Mouse (Mus musculus) embryo, embryonic 11.5 days (tissue): Measurements from ENCODE around the gene N4bp2l2.

Experiments used
- DNase-seq: peaks from one replicate; pipeline ENCODE4 v3.0.0-alpha.2; 2012; ENCODE audit warnings: low read depth, low spot score

The N4bp2l2 gene

GRCm38 (mm10) chr5:150597088-150597487 is 68.9 kb downstream of the N4bp2l2 start, which contains the start of gene N4bp2l1:
Gene N4bp2l1 (minus strand): TSS chr5:150597188.
- no peak for DNase-seq

DNA sequence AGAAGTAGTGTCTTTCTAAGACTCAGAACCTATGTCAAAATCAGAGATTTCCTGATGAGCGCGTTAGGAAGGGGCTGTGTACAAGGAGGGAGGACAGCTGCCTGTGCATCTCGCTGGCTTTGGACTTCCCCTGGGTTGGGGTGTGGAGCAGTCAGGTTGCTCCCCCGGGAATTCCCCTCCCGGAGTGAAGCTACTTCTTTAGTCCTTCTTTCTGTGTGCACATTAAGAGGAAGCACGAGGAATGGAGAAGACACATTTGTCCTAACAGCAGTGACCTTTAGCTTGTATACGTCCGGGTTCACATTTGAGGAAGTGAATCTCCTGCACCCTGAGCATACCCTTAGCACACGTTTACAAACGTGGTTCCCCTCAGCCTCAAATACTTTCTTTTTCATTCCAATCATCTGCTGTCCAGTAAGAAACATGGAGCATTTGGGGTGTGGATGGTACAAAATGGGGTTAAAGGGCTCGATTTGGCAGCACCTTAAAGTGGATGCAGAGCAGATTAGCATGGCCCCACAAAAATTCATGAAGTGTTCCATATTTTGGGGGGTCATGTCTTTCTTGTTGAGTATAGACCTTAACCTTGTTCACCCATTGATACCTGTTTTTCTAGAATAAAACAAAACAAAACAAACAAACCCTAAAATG is 70.5 kb downstream of the N4bp2l2 start:
- DNase-seq: no peak

DNA sequence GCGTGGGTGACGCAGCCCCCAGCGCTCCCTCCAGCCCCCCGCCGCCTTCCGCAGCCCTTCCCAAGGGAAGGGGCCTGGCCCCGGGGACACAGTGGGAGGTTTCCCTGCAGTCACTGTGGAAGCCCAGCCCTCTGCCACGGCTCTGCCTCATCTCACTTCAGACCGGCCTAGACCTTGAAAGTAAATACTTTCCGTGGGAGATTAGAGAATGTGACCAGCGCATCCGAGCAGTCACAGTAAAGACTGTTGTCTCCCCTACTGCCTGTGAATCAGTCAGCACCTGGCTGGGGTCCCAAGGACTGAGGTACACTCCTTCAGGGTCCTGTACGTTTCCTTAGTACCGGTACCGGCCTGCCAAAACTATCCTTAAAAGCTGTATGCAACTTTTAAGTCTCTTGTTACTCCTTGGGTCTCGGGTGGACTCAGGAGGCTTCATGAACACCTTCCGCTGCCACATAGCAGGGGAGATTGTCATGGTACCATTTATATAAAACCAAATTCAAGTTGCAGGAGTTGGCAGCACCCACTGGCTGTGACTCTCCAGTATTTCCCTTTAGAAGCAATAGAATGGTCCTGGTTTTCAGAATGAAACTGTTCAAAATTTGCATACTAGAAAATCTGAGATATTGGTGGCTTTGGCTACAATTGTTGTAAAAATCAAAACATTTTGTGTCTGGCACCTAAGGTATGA is 71.2 kb downstream of the N4bp2l2 start:
- no peak for DNase-seq

DNA sequence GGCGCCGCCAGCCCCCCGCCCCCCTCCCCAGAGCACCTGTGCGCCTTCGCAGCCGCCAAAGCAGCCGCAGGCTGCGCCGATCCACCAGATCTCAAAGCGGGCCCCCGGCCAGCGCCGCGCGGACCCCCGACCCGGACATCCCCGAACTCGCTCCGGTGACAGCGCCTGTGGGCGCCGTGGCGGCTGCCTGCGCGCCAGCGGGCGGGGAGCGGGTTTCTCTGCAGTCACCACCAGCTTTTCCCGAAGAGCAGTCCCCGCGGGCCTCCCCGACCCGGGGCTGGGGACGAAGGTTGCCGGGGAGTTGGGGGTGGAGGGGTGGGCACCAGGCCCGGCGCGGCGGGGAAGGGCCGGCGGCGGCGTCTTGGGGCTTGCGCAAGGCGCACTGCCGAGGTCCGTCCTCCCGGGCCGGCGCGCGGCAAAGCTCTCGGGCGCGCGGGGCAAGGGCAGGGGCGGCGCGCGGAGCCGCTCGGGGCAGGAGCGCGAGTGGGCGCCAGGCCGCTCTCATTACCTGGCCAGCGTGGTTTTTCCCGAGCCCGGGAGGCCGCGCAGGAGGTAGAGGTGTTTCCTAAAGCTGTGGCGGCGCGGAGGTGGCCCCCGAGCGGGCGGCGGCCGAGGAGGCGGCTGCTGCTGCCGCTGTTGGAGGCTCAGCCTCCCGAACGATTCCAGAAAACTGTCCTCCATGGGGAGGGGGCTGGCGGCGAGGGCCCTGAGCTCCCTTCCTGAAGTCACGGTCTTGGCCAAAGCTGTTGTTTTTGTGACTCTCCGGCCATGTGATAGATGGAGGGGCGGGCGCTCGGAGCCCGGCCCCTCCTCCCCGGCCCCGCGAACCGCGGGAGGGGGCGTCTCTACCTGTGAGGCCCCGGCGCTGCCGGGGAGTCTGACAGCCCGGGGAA is 72.0 kb downstream of the N4bp2l2 start:
- no peak for DNase-seq

- no peak for DNase-seq
Observed at GRCm38 (mm10) chr5:150592904-150593755, 72.9 kb downstream of the N4bp2l2 start.

GRCm38 (mm10) chr5:150592186-150592903 is 73.6 kb downstream of the N4bp2l2 start:
- no peak for DNase-seq

DNA sequence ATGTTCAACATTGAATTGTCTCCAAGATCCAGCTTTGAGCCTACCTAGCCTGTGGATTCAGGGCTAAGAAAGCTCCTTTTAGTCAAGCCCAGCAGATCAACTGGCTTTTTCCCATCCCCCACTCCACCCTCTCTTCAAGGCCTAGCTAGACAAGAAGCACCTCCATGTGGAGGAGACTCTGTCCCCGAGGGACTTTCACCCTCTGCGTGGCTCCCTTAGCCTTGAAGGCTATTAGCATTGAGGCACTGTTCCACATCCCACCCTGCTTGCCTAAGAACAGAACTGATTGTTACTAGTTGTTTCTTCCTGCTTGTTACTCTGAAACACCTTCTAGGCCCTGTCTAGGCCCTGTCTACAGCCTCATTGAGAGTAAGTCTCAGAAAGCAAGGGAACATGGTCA is 76.0 kb downstream of the N4bp2l2 start:
- DNase-seq: no peak

GRCm38 (mm10) chr5:150584337-150584729 is 81.7 kb downstream of the N4bp2l2 start:
- DNase-seq: no peak

- DNase-seq: no peak
Observed at GRCm38 (mm10) chr5:150583622-150584336, 82.2 kb downstream of the N4bp2l2 start.

- no peak for DNase-seq
Observed at GRCm38 (mm10) chr5:150583181-150583580, 82.8 kb downstream of the N4bp2l2 start.

- DNase-seq: no peak
Observed at GRCm38 (mm10) chr5:150581180-150581579, 84.8 kb downstream of the N4bp2l2 start.

- DNase-seq: no peak
Observed at GRCm38 (mm10) chr5:150578613-150579171, 87.3 kb downstream of the N4bp2l2 start.

- no peak for DNase-seq
Observed at GRCm38 (mm10) chr5:150576832-150577231, 89.2 kb downstream of the N4bp2l2 start.

- DNase-seq: no peak
Observed at GRCm38 (mm10) chr5:150574885-150575284, 91.1 kb downstream of the N4bp2l2 start.

DNA sequence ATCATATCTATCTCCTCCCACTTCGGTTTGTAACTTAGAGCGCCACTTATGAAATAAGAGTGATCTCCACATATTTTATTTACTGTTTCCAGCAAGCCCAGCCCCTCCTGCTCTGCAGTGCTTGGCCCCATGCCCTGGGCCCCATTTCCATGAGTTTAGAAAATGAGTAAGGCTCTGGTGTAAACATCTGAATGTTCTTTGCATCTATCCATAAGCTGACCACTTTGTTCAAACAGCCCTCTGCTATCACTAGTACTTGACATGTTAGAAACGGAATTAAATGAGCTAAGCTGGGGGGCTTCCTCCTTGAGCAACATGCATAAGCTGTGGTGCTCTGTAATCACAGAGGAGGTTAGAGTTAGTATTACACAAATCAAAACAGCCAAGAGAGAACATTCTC is 91.6 kb downstream of the N4bp2l2 start:
- no peak for DNase-seq

- DNase-seq: no peak
Observed at GRCm38 (mm10) chr5:150570496-150571219, 95.3 kb downstream of the N4bp2l2 start.

GRCm38 (mm10) chr5:150566971-150567370 is 99.0 kb downstream of the N4bp2l2 start:
- DNase-seq: no peak

DNA sequence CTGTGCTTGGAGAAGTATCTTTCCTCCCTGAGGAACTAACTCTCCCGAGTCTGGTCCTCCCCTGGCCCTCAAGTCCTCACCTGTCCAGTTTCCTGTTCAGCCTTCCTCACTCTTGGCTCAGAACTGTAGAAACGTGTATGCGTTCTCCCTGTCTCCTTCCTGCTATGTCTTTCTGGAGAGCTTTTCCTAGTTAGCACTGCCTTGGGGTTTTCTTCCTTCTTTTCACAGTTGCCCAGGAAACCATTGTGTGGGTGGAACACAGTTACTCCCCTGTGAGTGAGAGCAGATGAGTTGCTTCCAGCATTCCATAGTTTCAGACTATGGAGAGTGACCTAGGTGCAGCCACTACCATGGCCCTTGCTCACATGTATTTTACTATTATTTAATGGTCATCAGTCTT is 99.8 kb downstream of the N4bp2l2 start:
- DNase-seq: no peak

GRCm38 (mm10) chr5:150564426-150564825 is 101.6 kb downstream of the N4bp2l2 start:
- DNase-seq: no peak
